Mouse (Mus musculus) WW6 (cell line): ENCODE measurements around the gene Taf7l.

Experiments
- DNase-seq: peaks from one replicate; pipeline ENCODE4 v3.0.0-alpha.2; 2013; ENCODE audit warnings: low read depth, low spot score

Taf7l gene

DNA sequence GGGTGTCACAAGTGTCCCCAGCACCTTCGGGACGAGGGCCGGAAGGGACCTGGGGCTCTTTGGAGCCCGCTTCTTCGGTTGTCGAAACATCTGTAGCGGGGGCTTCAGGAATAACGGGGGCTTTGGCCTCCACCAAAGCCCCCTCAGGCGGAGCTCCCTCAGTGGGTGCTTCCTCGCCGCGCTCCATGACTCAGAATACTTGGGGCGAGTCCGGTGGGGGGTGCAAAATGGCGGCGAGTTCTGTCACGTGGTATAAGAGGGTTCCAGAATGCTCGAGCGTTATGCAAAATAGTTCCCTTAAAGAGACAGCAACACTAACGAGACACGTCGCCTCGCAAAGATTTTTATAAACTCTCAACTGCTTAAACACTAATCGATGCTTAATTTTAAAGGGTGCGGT is at the start of gene Taf7l:
Taf7l (minus strand) TSS at position 201 of the 400 bp plus-strand sequence.
- DNase-seq = no peak

DNA sequence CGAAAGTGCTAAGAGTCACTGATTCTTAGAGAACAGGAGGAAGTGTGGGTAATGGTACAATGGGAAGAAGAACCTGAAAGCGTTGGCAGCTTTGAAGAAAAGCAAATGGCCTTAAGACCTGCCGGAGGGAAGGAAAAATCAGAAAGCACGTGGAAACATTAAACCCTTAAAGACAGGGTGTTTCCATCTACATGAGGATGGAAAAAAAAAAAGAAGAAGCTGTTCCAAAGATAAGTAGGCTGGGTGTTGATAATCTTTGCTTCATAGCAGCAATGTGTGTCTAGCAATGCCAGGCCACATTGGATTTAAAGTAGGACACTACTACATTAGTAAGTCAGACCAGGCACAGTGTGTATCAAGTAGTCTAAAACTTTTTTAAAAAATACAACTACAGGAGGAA is 49.0 kb upstream of the Taf7l start:
- no peak for DNase-seq

- DNase-seq = no peak
Observed at GRCm38 (mm10) chrX:134523772-134524171, 47.5 kb upstream of the Taf7l start.

DNA sequence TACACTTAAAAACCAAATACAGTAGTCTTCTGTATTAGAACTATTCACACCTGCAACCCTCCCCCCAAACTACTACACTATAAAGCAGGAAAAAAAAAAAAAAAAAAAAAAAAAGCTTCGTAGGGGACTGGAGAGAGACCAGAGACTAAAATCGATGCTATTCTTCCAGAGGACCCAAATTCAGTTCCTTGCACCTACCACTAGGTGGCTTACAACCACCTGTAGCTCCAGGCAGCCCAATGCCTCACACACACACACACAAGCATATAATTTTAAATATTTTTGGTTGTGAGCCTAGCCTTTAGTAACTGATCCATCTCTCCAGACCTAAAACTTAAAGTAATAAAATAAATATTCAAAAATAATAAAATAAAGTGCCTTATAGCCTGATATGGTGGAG is 33.2 kb upstream of the Taf7l start:
- DNase-seq = no peak

DNA sequence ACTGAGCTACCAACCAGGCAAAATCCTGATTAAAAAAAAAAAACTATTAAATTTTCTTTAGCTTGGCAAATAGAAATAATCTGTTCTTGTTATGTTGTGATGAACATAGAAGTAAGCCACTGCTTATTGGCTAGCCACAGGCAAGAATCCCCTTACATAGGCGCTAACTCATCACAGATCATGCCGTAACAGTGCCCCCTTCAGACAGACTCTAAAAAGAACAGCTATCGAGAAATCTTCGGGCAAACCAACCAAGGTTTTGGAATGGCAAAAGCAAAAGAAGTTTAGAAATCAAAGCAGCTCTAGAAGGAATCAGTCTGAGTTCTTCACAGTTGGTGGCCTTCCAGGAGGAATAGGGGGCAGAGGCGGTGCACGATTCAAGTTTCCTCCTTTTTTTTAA is 31.7 kb upstream of the Taf7l start:
- no peak for DNase-seq

- DNase-seq = no peak
Observed at GRCm38 (mm10) chrX:134500651-134501050, 24.4 kb upstream of the Taf7l start.

DNA sequence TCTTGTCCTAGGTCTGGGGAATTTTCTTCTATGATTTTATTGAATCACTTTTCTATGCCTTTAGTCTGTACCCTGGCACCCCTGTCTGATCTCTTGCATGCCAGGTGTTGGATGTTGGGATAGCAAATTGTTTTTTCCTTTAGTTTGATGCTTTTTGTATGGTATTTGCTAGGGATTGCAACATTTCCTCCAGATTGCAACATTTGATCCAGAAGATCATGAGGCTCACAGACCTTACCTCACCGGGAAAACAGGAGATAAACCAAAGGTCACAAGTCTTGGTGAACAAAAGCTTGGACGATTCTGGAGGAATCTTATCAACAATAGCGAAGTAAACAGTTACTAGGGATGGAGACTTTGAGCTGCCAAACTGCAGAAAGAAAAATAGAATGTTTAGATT is 5.4 kb upstream of the Taf7l start:
- no peak for DNase-seq

- DNase-seq = peak; percentile 22
Observed at GRCm38 (mm10) chrX:134474988-134475710, 1.1 kb downstream of the Taf7l start.

GRCm38 (mm10) chrX:134427307-134427706 is 49.0 kb downstream of the Taf7l start:
- no peak for DNase-seq

DNA sequence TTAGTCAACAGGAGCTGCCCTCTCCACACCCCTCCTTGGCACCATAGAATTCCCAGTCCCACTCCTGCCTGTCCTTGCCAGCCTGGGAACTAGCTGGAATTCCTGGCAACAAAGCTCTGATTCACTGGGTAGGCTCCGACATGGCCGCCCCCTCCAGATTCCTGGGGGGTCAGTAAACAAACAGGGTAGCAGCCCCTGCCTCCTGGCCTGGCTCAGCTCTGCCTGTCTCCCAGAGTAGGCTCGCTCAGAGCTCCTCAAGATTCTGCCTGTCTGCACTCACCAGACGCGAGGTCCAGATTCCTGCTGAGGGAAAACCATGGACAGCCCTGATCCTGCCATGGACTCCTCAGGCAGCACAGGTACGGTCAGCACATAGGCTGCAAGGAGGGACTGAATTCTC is 49.5 kb downstream of the Taf7l start:
- no peak for DNase-seq

GRCm38 (mm10) chrX:134425798-134426197 is 50.5 kb downstream of the Taf7l start:
- no peak for DNase-seq

- DNase-seq = no peak
Observed at GRCm38 (mm10) chrX:134424263-134424662, 52.0 kb downstream of the Taf7l start.

- DNase-seq = no peak
Observed at GRCm38 (mm10) chrX:134420097-134420496, 56.2 kb downstream of the Taf7l start.

DNA sequence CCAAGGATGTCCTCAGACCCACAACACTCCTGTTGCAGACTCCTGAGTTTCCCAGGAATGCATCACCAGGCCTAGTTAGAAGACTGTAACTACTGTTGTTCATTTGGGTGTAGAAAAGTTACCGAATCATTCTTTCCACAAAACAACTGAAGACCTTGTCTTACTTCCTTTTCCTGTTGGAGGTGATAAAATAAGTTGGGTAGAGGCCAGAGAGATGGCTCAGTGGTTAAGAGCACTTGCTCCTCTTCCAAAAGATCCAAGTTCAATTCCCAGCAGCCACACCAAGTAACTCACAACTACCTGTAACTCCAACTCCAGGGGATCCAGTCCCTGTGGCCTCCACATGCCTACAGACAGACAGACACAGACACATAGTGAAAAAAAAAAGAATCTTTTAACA is 64.2 kb downstream of the Taf7l start:
- no peak for DNase-seq
